Mouse (Mus musculus) testis, adult 2 months (tissue): ENCODE data around the gene Hmga2.

Experiments
- CTCF ChIP-seq: fragments of 200-500 bp; IDR thresholded peaks from 2 replicates; pipeline ENCODE4 v1.5.1; 2012; ENCODE audit warnings: low read depth, mild to moderate bottlenecking, inconsistent platforms, low read length, moderate library complexity; ENCODE audit not compliant: control insufficient read depth, insufficient read depth, insufficient replicate concordance
- POLR2A ChIP-seq: fragments of 200-500 bp; IDR thresholded peaks from 2 replicates; pipeline ENCODE4 v1.6.1; 2012; ENCODE audit warnings: low read depth, mild to moderate bottlenecking, inconsistent platforms, low read length, moderate library complexity; ENCODE audit not compliant: control insufficient read depth

- TF ChIP-seq CTCF (no peak), POLR2A (no peak)
Observed at GRCm38 (mm10) chr10:120401787-120402186, 74.5 kb downstream of the Hmga2 start.
